Mouse (Mus musculus) forebrain, embryonic 11.5 days (tissue): ENCODE results near the gene Vps29. TPM values are rescaled to one million over a fixed set of nuclear protein-coding genes. Genes with fewer than 3 reads are reported as not detected.

Source experiments
- ATAC-seq: fragments of 200-750 bp; cut with Nextera tagmentation; replicated peaks from 2 replicates; pipeline ENCODE4 v1.8.0; 2017; ENCODE audit warnings: moderate TSS enrichment; ENCODE audit not compliant: low FRiP score
- DNase-seq: peaks from one replicate; pipeline ENCODE4 v3.0.0-alpha.2; 2017; ENCODE audit warnings: low spot score
- H3K27ac ChIP-seq: fragments of 300-500 bp; sonication (generic); 2 replicates; pipeline ENCODE4 v1.5.1; 2014; ENCODE audit warnings: low read depth, low read length
- H3K27me3 ChIP-seq: fragments of 300-500 bp; sonication (generic); 2 replicates; pipeline ENCODE4 v1.6.1; 2014; ENCODE audit warnings: mild to moderate bottlenecking, low read length, mixed read lengths; ENCODE audit not compliant: control insufficient read depth, insufficient read depth
- H3K36me3 ChIP-seq: fragments of 300-500 bp; sonication (generic); 2 replicates; pipeline ENCODE4 v1.6.1; 2014; ENCODE audit warnings: mild to moderate bottlenecking, low read length, moderate library complexity, mixed read lengths; ENCODE audit not compliant: control insufficient read depth, insufficient read depth
- H3K4me1 ChIP-seq: fragments of 300-500 bp; sonication (generic); replicated peaks from 2 replicates; pipeline ENCODE4 v1.6.1; 2014; ENCODE audit warnings: low read length, mixed read lengths; ENCODE audit not compliant: control insufficient read depth, insufficient read depth
- H3K4me2 ChIP-seq: fragments of 300-500 bp; sonication (generic); 2 replicates; pipeline ENCODE4 v1.6.1; 2014; ENCODE audit warnings: low read depth, mild to moderate bottlenecking, low read length, moderate library complexity, mixed read lengths; ENCODE audit not compliant: severe bottlenecking
- H3K4me3 ChIP-seq: fragments of 300-500 bp; sonication (generic); 2 replicates; pipeline ENCODE4 v1.5.1; 2014; ENCODE audit warnings: low read depth, low read length
- H3K9ac ChIP-seq: fragments of 300-500 bp; sonication (generic); 2 replicates; pipeline ENCODE4 v1.6.1; 2014; ENCODE audit warnings: low read length
- H3K9me3 ChIP-seq: fragments of 300-500 bp; sonication (generic); 2 replicates; pipeline ENCODE4 v1.6.1; 2016; ENCODE audit warnings: low read length, mixed read lengths; ENCODE audit not compliant: control insufficient read depth
- WGBS: fragments of 180-500 bp; shearing (Covaris S2); extraction: QIAGEN DNeasy Blood & Tissue Kit; methylation state at CpG from one replicate; pipeline ENCODE4 v1.1.7; 2014; 5-methylcytosine and 5-hydroxymethylcytosine counted together
- polyA plus RNA-seq: library from polyadenylated mRNA; unstranded; fragments of >200 nt; fragmentation: Nextera tagmentation; extraction: Ambion mirVana; gene quantifications from 2 replicates; pipeline ENCODE4 v1.2.1, GENCODE M21; 2014

Gene Vps29
- polyA plus RNA-seq, 1 experiment from 2014 or later, result 174 TPM

DNA sequence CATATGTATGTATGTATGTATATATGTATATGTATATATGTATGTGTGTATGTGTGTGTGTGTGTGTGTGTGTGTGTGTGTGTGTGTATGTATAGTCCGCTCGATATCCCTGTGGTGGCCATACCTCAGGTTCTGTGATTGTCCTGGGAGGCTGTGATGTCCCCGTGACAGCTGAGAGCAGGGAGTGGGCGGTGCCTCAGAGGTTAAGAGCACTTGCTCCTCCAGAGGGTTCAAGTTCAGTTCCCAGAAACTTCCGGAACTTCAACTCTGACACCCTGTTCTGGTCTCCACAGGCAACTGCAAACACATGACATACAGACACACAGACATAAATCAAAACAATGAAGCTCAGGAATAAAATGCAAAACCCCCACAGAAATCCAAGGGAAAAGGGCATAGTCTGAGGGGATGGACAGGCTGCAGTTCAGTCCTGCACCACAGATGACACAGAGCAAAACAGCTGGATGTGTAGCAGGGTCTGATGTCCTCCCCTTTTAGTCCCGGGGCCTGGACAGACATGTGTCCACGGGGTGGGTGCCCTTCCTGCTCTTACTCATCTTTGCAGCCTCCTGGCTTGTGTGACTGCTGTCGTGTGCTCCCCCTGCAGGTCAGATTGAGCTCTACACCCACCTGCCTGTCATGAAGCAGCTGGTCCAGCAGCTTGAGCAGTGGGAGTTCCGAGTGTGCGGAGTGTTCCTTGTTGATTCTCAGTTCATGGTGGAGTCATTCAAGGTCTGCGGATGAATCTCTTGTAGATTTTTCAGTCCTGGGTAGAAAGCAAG is 25.4 kb downstream of the Vps29 start:
- H3K9me3 ChIP-seq, result no peaks in the 10 kb centered on the region
- H3K9ac ChIP-seq, result no peak overlapping the region
- peaks cover 3% of the 10 kb centered on the region; the same call in 1 of the 2 replicates for H3K36me3 ChIP-seq
- no peak overlapping the region for H3K27ac ChIP-seq
- 62% methylated on average over 11 of the region's 11 CpGs for WGBS
- no peak overlapping the region for H3K4me2 ChIP-seq
- H3K27me3 ChIP-seq, result no peaks in the 10 kb centered on the region
- ATAC-seq (0 out of 2 replicates have a peak, but pooled peaks have one; percentile 27), DNase-seq (peak; percentile 85)
- no peak overlapping the region for H3K4me3 ChIP-seq
- no peaks in the 10 kb centered on the region for H3K4me1 ChIP-seq

DNA sequence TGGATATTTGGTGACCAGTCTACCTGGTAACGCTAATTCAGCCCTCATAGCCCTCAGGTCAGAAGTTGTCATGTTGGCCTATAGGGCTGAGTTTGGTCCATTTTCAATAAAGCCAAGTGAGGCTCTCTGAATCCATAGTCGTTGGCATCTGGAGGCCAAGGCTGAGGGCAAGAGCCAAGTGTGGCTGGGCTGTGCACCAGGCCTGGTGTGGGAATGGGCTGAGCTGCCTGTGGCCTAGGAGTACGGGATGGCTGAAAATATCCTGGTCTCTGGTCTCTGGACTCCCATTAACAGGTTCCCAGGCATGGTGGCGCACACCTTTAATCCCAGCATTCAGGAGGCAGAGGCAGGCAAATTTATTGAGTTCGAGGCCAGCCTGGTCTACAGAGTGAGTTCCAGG is 35.8 kb downstream of the Vps29 start:
- Histone ChIP-seq H3K27ac (no peak overlapping the region), H3K4me2 (no peak overlapping the region), H3K4me3 (no peak overlapping the region), H3K9me3 (no peaks in the 10 kb centered on the region), H3K9ac (no peak overlapping the region), H3K4me1 (0 out of 2 replicates have a peak, but pooled peaks cover 3% of the 10 kb centered on the region), H3K27me3 (no peaks in the 10 kb centered on the region), H3K36me3 (no peaks in the 10 kb centered on the region)
- DNase-seq (no peak), ATAC-seq (no peak)
- 93% methylated on average over 5 of the region's 5 CpGs for WGBS

DNA sequence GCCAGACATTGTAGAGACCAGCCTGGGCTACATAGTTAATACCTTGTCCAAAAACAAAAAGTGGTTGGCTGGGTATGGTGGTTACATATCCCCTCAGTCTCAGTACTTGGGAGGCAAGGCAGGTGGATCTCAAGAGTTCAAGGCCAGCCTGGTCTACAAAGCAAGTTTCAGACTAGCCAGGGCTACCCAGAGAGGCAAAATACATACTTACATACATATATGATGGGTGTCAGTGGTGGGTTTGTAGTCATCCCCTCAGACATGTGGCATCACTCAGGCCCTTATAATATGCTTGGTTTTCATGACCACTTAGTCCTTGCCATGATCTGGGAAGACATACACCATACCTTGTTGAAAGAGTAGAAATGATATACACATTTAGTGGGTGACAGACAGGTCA is 36.5 kb downstream of the Vps29 start:
- no peaks in the 10 kb centered on the region for H3K9me3 ChIP-seq
- H3K4me3 ChIP-seq, result no peak overlapping the region
- ATAC-seq (no peak), DNase-seq (no peak)
- H3K27ac ChIP-seq, result no peak overlapping the region
- H3K27me3 ChIP-seq, result no peaks in the 10 kb centered on the region
- no peaks in the 10 kb centered on the region for H3K36me3 ChIP-seq
- no peak overlapping the region for H3K9ac ChIP-seq
- 0 out of 2 replicates have a peak, but pooled peaks cover 3% of the 10 kb centered on the region for H3K4me1 ChIP-seq
- H3K4me2 ChIP-seq, result no peak overlapping the region

DNA sequence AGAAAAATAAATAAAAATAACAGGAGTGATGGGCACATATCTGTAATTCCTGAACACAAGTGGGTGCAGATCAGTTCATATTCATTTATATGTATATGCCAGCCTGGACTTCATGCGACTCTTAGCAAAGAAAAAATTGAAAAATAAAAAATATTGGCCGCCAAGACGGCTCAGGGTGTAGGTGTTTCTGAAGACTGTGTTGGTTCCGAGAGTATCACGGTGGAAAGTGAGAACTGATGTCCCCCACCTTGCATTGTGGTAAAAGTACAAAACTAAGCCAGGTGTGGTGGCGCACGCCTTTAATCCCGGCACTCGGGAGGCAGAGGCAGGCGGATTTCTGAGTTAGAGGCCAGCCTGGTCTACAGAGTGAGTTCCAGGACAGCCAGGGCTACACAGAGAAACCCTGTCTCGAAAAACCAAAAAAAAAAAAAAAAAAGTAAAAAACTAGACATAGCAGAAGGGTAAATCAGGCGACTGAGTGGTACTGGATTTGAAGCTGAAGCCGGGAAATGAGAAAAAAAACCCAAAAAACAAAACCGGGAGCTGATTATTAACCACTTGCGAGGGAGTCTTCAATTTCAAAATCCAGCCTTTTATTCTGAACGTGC is 37.1 kb downstream of the Vps29 start:
- 55% methylated on average over 15 of the region's 16 CpGs for WGBS
- no peaks in the 10 kb centered on the region for H3K9me3 ChIP-seq
- ATAC-seq (peak; percentile 5; the same call in 1 of the 2 replicates), DNase-seq (no peak)
- no peak overlapping the region for H3K27ac ChIP-seq
- H3K9ac ChIP-seq, result no peak overlapping the region; the same call in 1 of the 2 replicates
- no peaks in the 10 kb centered on the region for H3K36me3 ChIP-seq
- H3K4me2 ChIP-seq, result peak overlapping the region; percentile 16; the same call in 1 of the 2 replicates
- H3K4me3 ChIP-seq, result peak overlapping the region; percentile 88; the same call in 1 of the 2 replicates
- H3K27me3 ChIP-seq, result no peaks in the 10 kb centered on the region
- H3K4me1 ChIP-seq, result 0 out of 2 replicates have a peak, but pooled peaks cover 3% of the 10 kb centered on the region

DNA sequence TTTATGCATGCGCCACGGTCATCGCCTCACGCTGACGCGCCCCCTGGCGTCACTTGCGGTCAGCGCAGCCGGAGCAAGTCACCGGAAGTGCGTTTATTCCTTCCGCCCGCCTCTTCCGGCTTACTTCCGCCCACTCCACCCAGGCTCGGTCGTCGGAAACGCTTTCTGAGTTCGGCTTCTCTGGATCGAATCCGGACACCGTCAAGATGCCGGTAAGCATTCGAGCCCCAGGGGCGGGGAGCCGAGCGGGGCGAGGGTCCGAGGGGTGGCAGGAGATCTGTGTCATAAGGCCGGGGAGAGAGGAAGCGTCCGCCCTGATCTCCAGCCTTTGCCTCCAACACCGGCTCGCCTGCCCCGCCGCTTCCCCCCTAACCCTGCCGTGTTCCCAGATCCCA is 37.6 kb downstream of the Vps29 start, which contains the start of gene Arpc3:
TSS of gene Arpc3 (plus strand) at position 93 of the 395 bp plus-strand sequence.
- no peak within 1 kb of the TSS for H3K27ac ChIP-seq
- H3K9ac ChIP-seq, result peak within 1 kb of the TSS; percentile 80
- H3K27me3 ChIP-seq, result no peaks in the 10 kb centered on the region
- no peaks in the 10 kb centered on the region for H3K9me3 ChIP-seq
- H3K4me1 ChIP-seq, result 0 out of 2 replicates have a peak, but pooled peaks cover 3% of the 10 kb centered on the region
- WGBS, result 0% methylated on average over 39 of the region's 39 CpGs
- H3K36me3 ChIP-seq, result peaks cover 2% of the 10 kb centered on the region; the same call in 1 of the 2 replicates
- H3K4me3 ChIP-seq, result peak within 1 kb of the TSS; percentile 88
- ATAC-seq, result peak; percentile 86
- DNase-seq, result peak; percentile 95
- peak within 1 kb of the TSS; percentile 83 for H3K4me2 ChIP-seq

DNA sequence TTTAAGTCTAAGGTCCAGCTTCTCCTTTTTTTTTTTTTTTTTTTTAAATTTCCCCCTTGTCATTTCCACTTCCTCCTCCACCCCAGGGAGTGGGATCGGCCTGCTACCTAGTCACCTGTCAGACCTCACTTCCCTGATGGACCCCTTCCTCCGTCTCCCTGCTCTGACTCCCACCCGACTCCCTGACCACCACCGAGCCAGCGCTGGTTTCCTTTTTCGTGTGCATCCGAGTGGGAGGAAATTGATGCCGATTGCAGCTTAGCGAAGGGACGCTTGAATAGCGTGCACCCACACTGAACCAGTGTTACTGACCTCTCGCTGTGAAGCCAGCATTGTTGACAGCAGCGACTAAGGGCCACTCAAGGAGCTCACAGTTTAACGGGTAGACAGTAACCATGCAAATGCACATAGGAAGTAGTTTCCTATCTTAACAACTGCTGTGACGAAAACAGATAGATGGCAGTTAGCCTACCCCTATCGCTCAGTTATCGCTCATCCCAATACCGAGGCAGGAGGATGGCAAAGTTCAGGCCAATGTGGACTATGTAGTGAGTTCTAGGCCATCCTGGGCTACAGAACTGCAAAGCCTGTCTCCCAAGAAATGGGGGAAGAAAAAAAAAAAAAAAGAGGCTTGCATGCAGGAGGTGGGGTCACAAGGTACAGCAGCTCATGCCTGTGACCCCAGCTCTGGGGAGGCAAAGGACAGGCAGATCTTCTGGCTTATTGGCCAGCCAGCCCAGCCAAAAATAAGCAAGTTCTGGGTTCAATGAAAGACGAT is 38.2 kb downstream of the Vps29 start:
- Histone ChIP-seq H3K4me3 (peak overlapping the region; percentile 88), H3K4me2 (peak overlapping the region; percentile 83), H3K36me3 (peaks cover 5% of the 10 kb centered on the region; the same call in 1 of the 2 replicates), H3K9ac (peak overlapping the region; percentile 80), H3K27me3 (no peaks in the 10 kb centered on the region), H3K27ac (no peak overlapping the region), H3K9me3 (no peaks in the 10 kb centered on the region), H3K4me1 (0 out of 2 replicates have a peak, but pooled peaks cover 3% of the 10 kb centered on the region)
- 18% methylated on average over 19 of the region's 19 CpGs for WGBS
- DNase-seq (no peak), ATAC-seq (no peak)

DNA sequence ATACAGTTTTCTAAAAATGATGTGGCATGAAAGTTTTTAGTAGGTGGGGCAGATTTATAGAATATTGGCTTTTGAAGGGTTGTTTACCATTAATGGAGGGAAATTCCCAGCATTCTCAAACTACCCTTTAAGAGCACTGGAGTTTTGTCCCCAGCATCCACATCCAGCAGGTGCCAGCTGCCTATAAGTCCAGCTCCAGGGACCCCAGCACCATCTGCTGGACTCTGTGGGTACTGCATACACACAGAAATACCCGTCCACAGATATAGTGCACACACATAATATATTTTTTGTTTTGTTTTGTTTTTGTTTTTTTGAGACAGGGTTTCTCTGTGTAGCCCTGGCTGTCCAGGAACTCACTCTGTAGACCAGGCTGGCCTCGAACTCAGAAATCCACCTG is 39.7 kb downstream of the Vps29 start:
- ATAC-seq, result no peak
- no peaks in the 10 kb centered on the region for H3K9me3 ChIP-seq

DNA sequence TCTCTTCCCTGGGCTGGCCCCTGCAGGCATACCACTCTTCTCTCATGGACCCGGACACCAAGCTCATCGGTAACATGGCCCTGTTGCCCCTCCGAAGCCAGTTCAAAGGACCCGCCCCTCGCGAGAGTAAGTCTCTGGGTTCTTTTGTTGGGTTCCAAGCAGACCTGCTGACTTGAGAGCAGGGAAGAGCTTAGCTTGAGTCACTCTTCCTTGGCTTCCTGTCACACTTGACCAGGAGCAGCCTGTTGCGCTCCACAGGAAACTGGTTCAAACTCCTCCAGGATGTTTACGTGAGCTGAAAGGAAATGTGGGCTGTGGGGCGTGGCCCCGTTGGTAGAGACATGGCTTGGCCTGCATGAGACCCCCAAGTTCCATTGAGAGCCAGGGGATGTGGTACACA is 42.6 kb downstream of the Vps29 start:
- H3K4me3 ChIP-seq, result no peak overlapping the region
- no peak for DNase-seq
- no peaks in the 10 kb centered on the region for H3K9me3 ChIP-seq
- no peak overlapping the region for H3K9ac ChIP-seq
- no peak overlapping the region for H3K4me2 ChIP-seq
- peaks cover 5% of the 10 kb centered on the region; the same call in 1 of the 2 replicates for H3K36me3 ChIP-seq
- ATAC-seq, result no peak
- H3K4me1 ChIP-seq, result 0 out of 2 replicates have a peak, but pooled peaks cover 3% of the 10 kb centered on the region
- no peaks in the 10 kb centered on the region for H3K27me3 ChIP-seq
- WGBS, result 93% methylated on average over 10 of the region's 10 CpGs
- no peak overlapping the region for H3K27ac ChIP-seq

More for the DNA sequence above, 39.7 kb downstream of the Vps29 start:
- H3K36me3 ChIP-seq, result peaks cover 5% of the 10 kb centered on the region; the same call in 1 of the 2 replicates
- 0 out of 2 replicates have a peak, but pooled peaks cover 3% of the 10 kb centered on the region for H3K4me1 ChIP-seq
- no peaks in the 10 kb centered on the region for H3K27me3 ChIP-seq
- DNase-seq, result peak; percentile 86
- no peak overlapping the region for H3K4me2 ChIP-seq
- no peak overlapping the region for H3K4me3 ChIP-seq
- no peak overlapping the region for H3K9ac ChIP-seq
- H3K27ac ChIP-seq, result no peak overlapping the region
- WGBS, result 44% methylated on average over 2 of the region's 2 CpGs
